Mouse (Mus musculus) lung, embryonic 15.5 days (tissue): ENCODE results near the gene Srxn1. TPM values are rescaled to one million over a fixed set of nuclear protein-coding genes. Genes with fewer than 3 reads are reported as not detected.

Experiments used
- ATAC-seq: fragments of 200-750 bp; cut with Nextera tagmentation; 2 replicates; pipeline ENCODE4 v1.8.0; 2017; ENCODE audit warnings: moderate number of reproducible peaks, borderline replicate concordance; ENCODE audit not compliant: low FRiP score, low TSS enrichment; ENCODE audit errors: extremely low read depth
- H3K27ac ChIP-seq: fragments of 300-500 bp; sonication (generic); 2 replicates; pipeline ENCODE4 v1.5.1; 2015; ENCODE audit warnings: moderate library complexity, mild to moderate bottlenecking, inconsistent platforms
- H3K27me3 ChIP-seq: fragments of 300-500 bp; sonication (generic); 2 replicates; pipeline ENCODE4 v1.6.1; 2015; ENCODE audit warnings: inconsistent platforms
- H3K36me3 ChIP-seq: fragments of 300-500 bp; sonication (generic); 2 replicates; pipeline ENCODE4 v1.6.1; 2015; ENCODE audit warnings: inconsistent platforms
- H3K4me1 ChIP-seq: fragments of 300-500 bp; sonication (generic); 2 replicates; pipeline ENCODE4 v1.6.1; 2015; ENCODE audit warnings: inconsistent platforms
- H3K4me2 ChIP-seq: fragments of 300-500 bp; sonication (generic); 2 replicates; pipeline ENCODE4 v1.6.1; 2015; ENCODE audit warnings: inconsistent platforms, mild to moderate bottlenecking, moderate library complexity
- H3K4me3 ChIP-seq: fragments of 300-500 bp; sonication (generic); 2 replicates; pipeline ENCODE4 v1.5.1; 2015; ENCODE audit warnings: mild to moderate bottlenecking, inconsistent platforms
- H3K9ac ChIP-seq: fragments of 300-500 bp; sonication (generic); 2 replicates; pipeline ENCODE4 v1.6.1; 2015; ENCODE audit warnings: inconsistent platforms
- H3K9me3 ChIP-seq: fragments of 300-500 bp; sonication (generic); 2 replicates; pipeline ENCODE4 v1.6.1; 2016; ENCODE audit warnings: inconsistent platforms
- WGBS: fragments of 180-500 bp; shearing (Covaris S2); methylation state at CpG from one replicate; pipeline ENCODE4 v1.1.7; 2015; 5-methylcytosine and 5-hydroxymethylcytosine counted together
- polyA plus RNA-seq: library from polyadenylated mRNA; unstranded; fragments of >200 nt; fragmentation: Nextera tagmentation; extraction: Ambion mirVana; gene quantifications from 2 replicates; pipeline ENCODE4 v1.2.1, GENCODE M21; 2015

The Srxn1 gene
- polyA plus RNA-seq, 1 experiment from 2014 or later = 7.7 TPM

GRCm38 (mm10) chr2:152132016-152132415 lies 26.7 kb downstream of the Srxn1 start:
- no peak for ATAC-seq
- Histone ChIP-seq H3K4me1 (peaks cover 9% of the 10 kb centered on the region; the same call in 1 of the 2 replicates), H3K27ac (no peak overlapping the region), H3K4me3 (no peak overlapping the region), H3K4me2 (no peak overlapping the region), H3K27me3 (no peaks in the 10 kb centered on the region), H3K9ac (no peak overlapping the region), H3K9me3 (no peaks in the 10 kb centered on the region), H3K36me3 (no peaks in the 10 kb centered on the region)
- WGBS = 33% methylated on average over 9 of the region's 9 CpGs

DNA sequence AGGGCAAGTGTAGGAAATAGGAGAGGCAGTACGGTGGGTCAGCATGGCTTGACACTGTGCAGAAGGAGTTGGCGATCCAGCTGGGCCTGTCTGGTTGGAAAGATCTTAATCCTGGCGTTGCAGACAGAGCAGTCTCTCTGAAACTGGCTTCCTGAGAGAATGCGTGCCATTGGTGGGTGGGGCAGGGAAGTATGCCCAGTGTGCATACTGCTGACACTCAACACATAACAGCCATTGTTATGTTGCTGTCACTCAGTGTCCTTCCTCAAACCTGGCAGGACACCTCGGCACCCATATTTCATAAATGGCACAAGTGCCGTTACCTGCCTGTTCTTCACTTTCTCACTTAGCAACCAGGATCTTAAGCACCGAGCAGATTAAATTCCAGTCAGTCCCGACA lies 27.4 kb downstream of the Srxn1 start:
- H3K27me3 ChIP-seq = no peaks in the 10 kb centered on the region
- peaks cover 9% of the 10 kb centered on the region; the same call in 1 of the 2 replicates for H3K4me1 ChIP-seq
- ATAC-seq = 0 out of 2 replicates have a peak, but pooled peaks have one; percentile 14
- no peak overlapping the region for H3K4me3 ChIP-seq
- H3K36me3 ChIP-seq = no peaks in the 10 kb centered on the region
- no peak overlapping the region for H3K9ac ChIP-seq
- WGBS = 40% methylated on average over 8 of the region's 8 CpGs
- no peaks in the 10 kb centered on the region for H3K9me3 ChIP-seq
- no peak overlapping the region for H3K27ac ChIP-seq
- H3K4me2 ChIP-seq = no peak overlapping the region

GRCm38 (mm10) chr2:152139191-152139987 lies 34.1 kb downstream of the Srxn1 start:
- Histone ChIP-seq H3K4me2 (no peak overlapping the region), H3K4me3 (no peak overlapping the region), H3K9me3 (no peaks in the 10 kb centered on the region), H3K9ac (no peak overlapping the region), H3K4me1 (peaks cover 30% of the 10 kb centered on the region), H3K36me3 (no peaks in the 10 kb centered on the region), H3K27ac (no peak overlapping the region), H3K27me3 (peaks cover 33% of the 10 kb centered on the region)
- no peak for ATAC-seq
- 69% methylated on average over 10 of the region's 10 CpGs for WGBS

DNA sequence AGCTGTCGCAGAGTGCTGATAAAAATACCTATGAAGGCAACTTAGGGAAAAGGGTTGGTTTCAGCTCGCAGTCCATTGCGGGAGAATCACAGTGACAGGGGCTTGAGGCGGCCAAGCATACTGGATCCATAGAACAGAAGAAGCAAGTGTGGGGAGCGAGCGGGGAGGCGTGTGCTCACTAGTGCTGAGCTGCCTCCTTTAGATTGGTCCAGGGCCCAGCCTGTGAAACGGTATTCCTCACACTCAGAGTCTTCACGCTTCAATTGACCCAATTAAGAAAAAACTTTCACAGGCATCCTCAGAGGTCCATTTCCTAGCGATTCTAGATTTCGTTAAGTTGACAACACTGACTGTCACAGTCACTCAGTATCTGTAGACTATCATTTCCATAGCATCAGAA lies 35.6 kb downstream of the Srxn1 start:
- Histone ChIP-seq H3K36me3 (no peaks in the 10 kb centered on the region), H3K9ac (no peak overlapping the region), H3K4me1 (peaks cover 30% of the 10 kb centered on the region), H3K27me3 (peaks cover 48% of the 10 kb centered on the region), H3K9me3 (no peaks in the 10 kb centered on the region), H3K27ac (no peak overlapping the region), H3K4me3 (no peak overlapping the region), H3K4me2 (no peak overlapping the region)
- 49% methylated on average over 11 of the region's 11 CpGs for WGBS
- no peak for ATAC-seq

GRCm38 (mm10) chr2:152141491-152141890 lies 36.2 kb downstream of the Srxn1 start:
- peak overlapping the region; percentile 70 for H3K27ac ChIP-seq
- H3K9me3 ChIP-seq = no peaks in the 10 kb centered on the region
- peaks cover 30% of the 10 kb centered on the region for H3K4me1 ChIP-seq
- peak overlapping the region; percentile 49 for H3K4me3 ChIP-seq
- ATAC-seq = no peak
- 22% methylated on average over 1 of the region's 1 CpGs for WGBS
- H3K36me3 ChIP-seq = no peaks in the 10 kb centered on the region
- peaks cover 48% of the 10 kb centered on the region for H3K27me3 ChIP-seq
- H3K4me2 ChIP-seq = peak overlapping the region; percentile 88
- peak overlapping the region; percentile 43; the same call in 1 of the 2 replicates for H3K9ac ChIP-seq

- peaks cover 30% of the 10 kb centered on the region for H3K4me1 ChIP-seq
- peak overlapping the region; percentile 43 for H3K9ac ChIP-seq
- H3K27me3 ChIP-seq = peaks cover 48% of the 10 kb centered on the region
- H3K4me2 ChIP-seq = peak overlapping the region; percentile 88
- no peaks in the 10 kb centered on the region for H3K9me3 ChIP-seq
- peak; percentile 63 for ATAC-seq
- no peaks in the 10 kb centered on the region for H3K36me3 ChIP-seq
- H3K4me3 ChIP-seq = peak overlapping the region; percentile 49
- peak overlapping the region; percentile 70 for H3K27ac ChIP-seq
- WGBS = 0% methylated on average over 13 of the region's 13 CpGs
Measured at GRCm38 (mm10) chr2:152142046-152142445, 36.7 kb downstream of the Srxn1 start.

DNA sequence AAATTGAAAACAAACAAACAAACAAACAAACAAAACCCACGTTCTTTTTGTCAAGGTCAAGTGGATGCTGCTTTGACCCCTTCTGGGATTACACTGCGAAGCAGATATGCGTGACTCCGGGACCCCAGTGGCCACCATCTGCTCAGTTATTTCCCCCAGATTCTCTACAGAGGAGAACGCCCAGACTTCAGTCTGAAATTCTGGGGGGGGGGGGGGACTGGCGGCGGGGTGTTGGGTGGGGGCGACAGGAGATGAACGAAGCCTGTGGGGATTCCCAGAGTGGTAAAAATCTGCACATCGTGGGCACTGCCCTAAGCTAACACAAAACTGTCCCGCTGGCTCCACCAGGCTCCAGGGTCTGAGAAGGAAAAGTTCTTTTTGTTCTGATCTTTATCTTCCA lies 37.3 kb downstream of the Srxn1 start:
- H3K4me1 ChIP-seq = peaks cover 30% of the 10 kb centered on the region
- peak overlapping the region; percentile 88 for H3K4me2 ChIP-seq
- no peaks in the 10 kb centered on the region for H3K9me3 ChIP-seq
- 4% methylated on average over 11 of the region's 11 CpGs for WGBS
- H3K4me3 ChIP-seq = peak overlapping the region; percentile 49
- no peak for ATAC-seq
- peak overlapping the region; percentile 57; the same call in 1 of the 2 replicates for H3K27ac ChIP-seq
- peaks cover 49% of the 10 kb centered on the region for H3K27me3 ChIP-seq
- H3K36me3 ChIP-seq = no peaks in the 10 kb centered on the region
- H3K9ac ChIP-seq = no peak overlapping the region

DNA sequence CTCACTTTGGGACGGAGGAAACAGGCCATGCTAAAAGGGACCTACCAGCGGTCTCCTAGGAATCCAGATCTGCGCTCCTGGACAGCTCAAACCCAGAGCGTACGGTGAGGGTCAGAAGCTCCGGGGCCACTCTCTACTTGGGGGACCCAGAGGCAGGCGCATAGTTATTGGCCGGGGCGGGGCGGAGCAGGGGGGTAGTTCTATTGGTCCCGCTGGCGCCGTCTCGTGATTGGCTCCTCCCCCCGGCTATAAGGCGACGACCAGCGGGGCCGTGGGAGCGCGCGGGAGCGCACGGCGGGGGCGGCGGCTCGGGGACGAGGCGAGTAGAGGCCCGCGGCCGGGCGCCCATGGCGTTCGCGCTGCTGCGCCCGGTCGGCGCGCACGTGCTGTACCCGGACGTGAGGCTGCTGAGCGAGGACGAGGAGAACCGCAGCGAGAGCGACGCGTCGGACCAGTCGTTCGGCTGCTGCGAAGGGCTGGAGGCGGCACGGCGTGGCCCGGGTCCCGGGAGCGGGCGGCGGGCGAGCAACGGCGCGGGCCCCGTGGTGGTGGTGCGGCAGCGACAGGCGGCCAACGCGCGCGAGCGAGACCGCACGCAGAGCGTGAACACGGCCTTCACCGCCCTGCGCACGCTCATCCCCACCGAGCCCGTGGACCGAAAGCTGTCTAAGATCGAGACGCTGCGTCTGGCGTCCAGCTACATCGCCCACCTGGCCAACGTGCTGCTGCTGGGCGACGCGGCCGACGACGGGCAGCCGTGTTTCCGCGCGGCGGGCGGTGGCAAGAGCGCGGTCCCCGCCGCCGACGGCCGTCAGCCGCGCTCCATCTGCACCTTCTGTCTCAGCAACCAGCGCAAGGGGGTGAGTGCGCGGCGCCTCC lies 38.2 kb downstream of the Srxn1 start, which contains the start of gene Tcf15:
Tcf15 (plus strand) TSS at position 283 of the 879 bp plus-strand sequence.
- peak within 1 kb of the TSS; percentile 49 for H3K4me3 ChIP-seq
- H3K9ac ChIP-seq = peak within 1 kb of the TSS; percentile 31
- WGBS = under 1% methylated on average over 114 of the region's 118 CpGs
- no peaks in the 10 kb centered on the region for H3K36me3 ChIP-seq
- H3K4me2 ChIP-seq = peak within 1 kb of the TSS; percentile 88
- peak within 1 kb of the TSS; percentile 57; the same call in 1 of the 2 replicates for H3K27ac ChIP-seq
- H3K27me3 ChIP-seq = peaks cover 52% of the 10 kb centered on the region
- no peaks in the 10 kb centered on the region for H3K9me3 ChIP-seq
- peak; percentile 82 for ATAC-seq
- peaks cover 30% of the 10 kb centered on the region for H3K4me1 ChIP-seq

- Histone ChIP-seq H3K9ac (peak overlapping the region; percentile 31; the same call in 1 of the 2 replicates), H3K4me1 (peaks cover 30% of the 10 kb centered on the region), H3K27me3 (peaks cover 52% of the 10 kb centered on the region), H3K9me3 (no peaks in the 10 kb centered on the region), H3K4me2 (peak overlapping the region; percentile 88), H3K36me3 (no peaks in the 10 kb centered on the region), H3K27ac (no peak overlapping the region), H3K4me3 (peak overlapping the region; percentile 49)
- WGBS = 21% methylated on average over 9 of the region's 9 CpGs
- ATAC-seq = no peak
Measured at GRCm38 (mm10) chr2:152144158-152144450, 38.8 kb downstream of the Srxn1 start.

- 68% methylated on average over 5 of the region's 5 CpGs for WGBS
- no peaks in the 10 kb centered on the region for H3K36me3 ChIP-seq
- H3K27me3 ChIP-seq = peaks cover 52% of the 10 kb centered on the region
- peak overlapping the region; percentile 88 for H3K4me2 ChIP-seq
- peaks cover 30% of the 10 kb centered on the region for H3K4me1 ChIP-seq
- H3K9ac ChIP-seq = no peak overlapping the region
- no peak for ATAC-seq
- H3K9me3 ChIP-seq = no peaks in the 10 kb centered on the region
- H3K27ac ChIP-seq = no peak overlapping the region
- H3K4me3 ChIP-seq = peak overlapping the region; percentile 49
Measured at GRCm38 (mm10) chr2:152144501-152144900, 39.2 kb downstream of the Srxn1 start.

- Histone ChIP-seq H3K36me3 (no peaks in the 10 kb centered on the region), H3K9me3 (no peaks in the 10 kb centered on the region), H3K9ac (no peak overlapping the region), H3K4me1 (peaks cover 30% of the 10 kb centered on the region), H3K4me3 (no peak overlapping the region), H3K27me3 (peaks cover 48% of the 10 kb centered on the region), H3K4me2 (no peak overlapping the region), H3K27ac (no peak overlapping the region)
- no peak for ATAC-seq
- 65% methylated on average over 2 of the region's 2 CpGs for WGBS
Measured at GRCm38 (mm10) chr2:152145711-152146110, 40.4 kb downstream of the Srxn1 start.

GRCm38 (mm10) chr2:152147079-152147478 lies 41.8 kb downstream of the Srxn1 start:
- Histone ChIP-seq H3K4me2 (no peak overlapping the region), H3K9ac (no peak overlapping the region), H3K27me3 (peaks cover 41% of the 10 kb centered on the region), H3K4me3 (no peak overlapping the region), H3K4me1 (peaks cover 21% of the 10 kb centered on the region), H3K9me3 (no peaks in the 10 kb centered on the region), H3K36me3 (no peaks in the 10 kb centered on the region), H3K27ac (no peak overlapping the region)
- WGBS = 63% methylated on average over 3 of the region's 3 CpGs
- no peak for ATAC-seq
